Mouse (Mus musculus): ENCODE data around the gene Ss18l1. TPM values are rescaled to one million over a fixed set of nuclear protein-coding genes. Genes with fewer than 3 reads are reported as not detected.

Ss18l1 gene
- 1 to 10 TPM; 2.7 to 4.0 TPM for total RNA-seq (2021)

GRCm38 (mm10) chr2:180042256-180042857 is at the start of gene Ss18l1, which contains the start of gene Psma7:
Gene Ss18l1 (plus strand): TSS chr2:180042509.
Gene Psma7 (minus strand): TSS chr2:180042433.
- peak; percentile 92 to 93 for DNase-seq
- intact Hi-C loops (cut with DNase I) = no loop called here

GRCm38 (mm10) chr2:179993071-179993470 is 49.2 kb upstream of the Ss18l1 start:
- intact Hi-C loops (cut with DNase I) = no loop called here

GRCm38 (mm10) chr2:179998431-179998830 is 43.9 kb upstream of the Ss18l1 start:
- no peak for DNase-seq
- intact Hi-C loops (cut with DNase I) = no loop called here

More at GRCm38 (mm10) chr2:179993071-179993470, 49.2 kb upstream of the Ss18l1 start:
- no peak for DNase-seq

GRCm38 (mm10) chr2:180001635-180002034 is 40.7 kb upstream of the Ss18l1 start:
- intact Hi-C loops (cut with DNase I) = no loop called here

GRCm38 (mm10) chr2:180005656-180006351 is 36.5 kb upstream of the Ss18l1 start:
- no peak for DNase-seq
- intact Hi-C loops (cut with DNase I) = no loop called here

More at GRCm38 (mm10) chr2:180001635-180002034, 40.7 kb upstream of the Ss18l1 start:
- no peak for DNase-seq

- intact Hi-C loops (cut with DNase I) = no loop called here
- DNase-seq = no peak
Observed at GRCm38 (mm10) chr2:180006352-180007017, 35.8 kb upstream of the Ss18l1 start.

- DNase-seq = no peak
- intact Hi-C loops (cut with DNase I) = no loop called here
Observed at GRCm38 (mm10) chr2:180010686-180011085, 31.6 kb upstream of the Ss18l1 start.

- no peak for DNase-seq
- intact Hi-C loops (cut with DNase I) = no loop called here
Observed at GRCm38 (mm10) chr2:180011370-180011769, 30.9 kb upstream of the Ss18l1 start.

GRCm38 (mm10) chr2:180013686-180014085 is 28.6 kb upstream of the Ss18l1 start:
- intact Hi-C loops (cut with DNase I) = no loop called here
- DNase-seq = no peak

GRCm38 (mm10) chr2:180017632-180018031 is 24.7 kb upstream of the Ss18l1 start:
- no peak for DNase-seq
- intact Hi-C loops (cut with DNase I) = no loop called here

- intact Hi-C loops (cut with DNase I) = no loop called here
- no peak for DNase-seq
Observed at GRCm38 (mm10) chr2:180018573-180018972, 23.7 kb upstream of the Ss18l1 start.

GRCm38 (mm10) chr2:180020091-180020661 is 22.1 kb upstream of the Ss18l1 start:
- no peak for DNase-seq
- intact Hi-C loops (cut with DNase I) = no loop called here

- intact Hi-C loops (cut with DNase I) = no loop called here
- DNase-seq = no peak
Observed at GRCm38 (mm10) chr2:180020919-180021318, 21.4 kb upstream of the Ss18l1 start.

GRCm38 (mm10) chr2:180022751-180023150 is 19.6 kb upstream of the Ss18l1 start:
- intact Hi-C loops (cut with DNase I) = no loop called here
- DNase-seq = no peak

GRCm38 (mm10) chr2:180024401-180025098 is 17.8 kb upstream of the Ss18l1 start, which contains the start of gene Lsm14b:
Gene Lsm14b (plus strand): TSS chr2:180024987.
- intact Hi-C loops (cut with DNase I) = loop anchor here (2.0 kb wide), 1 partner anchor 48 kb away; the partner anchor contains the start of gene Taf4
- DNase-seq = peak; percentile 99

- peak; percentile 56 to 63 for DNase-seq
- intact Hi-C loops (cut with DNase I) = loop anchor here (2.0 kb wide), 1 partner anchor 48 kb away; the partner anchor contains the start of gene Taf4
Observed at GRCm38 (mm10) chr2:180025135-180025860, 17.0 kb upstream of the Ss18l1 start.

GRCm38 (mm10) chr2:180025861-180026200 is 16.5 kb upstream of the Ss18l1 start:
- intact Hi-C loops (cut with DNase I) = loop anchor here (1.0 to 2.0 kb wide), 2 partner anchors 14 to 49 kb away; partner anchors contain the start of gene Taf4
- DNase-seq = no peak

- DNase-seq = no peak
- intact Hi-C loops (cut with DNase I) = no loop called here
Observed at GRCm38 (mm10) chr2:180027768-180028167, 14.5 kb upstream of the Ss18l1 start.

GRCm38 (mm10) chr2:180031270-180031669 is 11.0 kb upstream of the Ss18l1 start:
- no peak for DNase-seq
- intact Hi-C loops (cut with DNase I) = no loop called here

GRCm38 (mm10) chr2:180032925-180033324 is 9.4 kb upstream of the Ss18l1 start:
- intact Hi-C loops (cut with DNase I) = no loop called here

More at GRCm38 (mm10) chr2:180032925-180033324, 9.4 kb upstream of the Ss18l1 start:
- DNase-seq = no peak

Data from heart, postnatal 10 days (tissue).